Mouse (Mus musculus) cerebellum, postnatal 14 days (tissue): ENCODE results near the gene Spats2l.

ENCODE experiments used
- DNase-seq, 2 experiments: peaks; one replicate each; pipeline ENCODE4 v3.0.0; 2021; ENCODE audit warnings: mixed read lengths in 2 of 2

The Spats2l gene

DNA sequence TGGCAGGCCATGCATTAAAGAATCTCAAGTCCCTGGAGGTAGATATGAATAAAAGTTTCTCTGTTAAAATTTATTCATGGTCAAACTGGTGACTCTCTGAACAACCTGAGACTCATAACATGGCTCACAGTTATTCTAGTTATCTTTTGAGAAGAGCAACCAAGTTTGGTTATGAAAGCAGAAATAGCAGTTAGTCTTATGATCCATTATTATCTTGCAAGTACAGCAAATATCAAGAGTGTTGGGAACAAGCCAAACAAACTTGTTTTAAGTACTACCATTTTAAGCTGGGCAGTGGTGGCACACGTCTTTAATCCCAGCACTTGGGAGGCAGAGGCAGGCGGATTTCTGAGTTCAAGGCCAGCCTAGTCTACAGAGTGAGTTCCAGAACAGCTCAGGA is 217.3 kb downstream of the Spats2l start:
- no peak for DNase-seq

GRCm38 (mm10) chr1:57995432-57996132 is 221.6 kb downstream of the Spats2l start, which contains the start of gene Sgo2a:
TSS of gene Sgo2a (plus strand) at chr1:57995971.
- DNase-seq = peak; percentile 93 to 97

DNA sequence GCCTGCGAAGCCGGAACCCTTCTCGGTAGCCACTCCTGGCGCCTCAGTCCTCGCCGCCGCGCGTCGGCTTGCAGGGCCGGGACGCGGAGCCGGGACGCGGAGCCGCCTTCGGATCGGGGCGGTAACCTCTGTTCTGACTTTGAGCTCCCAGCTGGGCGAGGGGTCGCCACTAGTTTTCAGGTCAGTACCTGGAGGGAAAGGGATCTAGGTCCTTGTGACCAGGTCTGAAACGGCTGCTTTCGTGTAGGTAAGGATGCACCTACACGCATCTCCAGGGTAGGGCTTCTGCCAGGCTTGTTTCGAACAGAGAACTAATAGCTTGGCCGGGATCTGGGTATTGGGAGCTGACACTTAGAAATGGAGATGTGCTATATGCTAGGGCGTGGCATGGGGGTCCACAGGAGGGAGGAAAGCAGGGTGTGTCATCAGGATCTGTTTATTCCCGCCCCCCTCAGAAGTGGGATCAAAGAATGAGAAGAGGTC is 222.2 kb downstream of the Spats2l start:
- DNase-seq = no peak
